Mouse (Mus musculus) hematopoietic multipotent progenitor cell, adult 10-12 weeks (in vitro differentiated cells): ENCODE results near the gene Fxn. TPM values are rescaled to one million over a fixed set of nuclear protein-coding genes. Genes with fewer than 3 reads are reported as not detected.

Experiments used
- polyA plus RNA-seq: library from polyadenylated mRNA; stranded (reverse); fragments of >175 nt; gene quantifications from 2 replicates; pipeline ENCODE4 v1.2.3, GENCODE M21; 2012; ENCODE audit warnings: low replicate concordance

The Fxn gene
- polyA plus RNA-seq, result 21.8 and 32.9 TPM in 2 replicates

GRCm38 (mm10) chr19:24280601-24281228, at the start of gene Fxn:
Fxn (minus strand) TSS chr19:24280605.

GRCm38 (mm10) chr19:24224500-24225304, 55.7 kb downstream of the Fxn start, which contains the start of gene Tjp2:
Tjp2 (minus strand) TSS chr19:24225030.

Other genes starting within 250 kb of the Fxn start
- gene Fam189a2, start 249.6 kb downstream of the Fxn start, polyA plus RNA-seq, result not detected in 2 replicates
- 2.9 and 4.0 TPM in 2 replicates for gene Tjp2, start 55.6 kb downstream of the Fxn start, polyA plus RNA-seq
- gene Fam122a, start 196.8 kb upstream of the Fxn start, polyA plus RNA-seq, result 17.5 and 35.0 TPM in 2 replicates